Mouse (Mus musculus) heart, embryonic 14.5 days (tissue): ENCODE measurements around the gene Olfr520. TPM values are rescaled to one million over a fixed set of nuclear protein-coding genes. Genes with fewer than 3 reads are reported as not detected.
"Not testable (repeated sequence)": the region's sequence is repeated elsewhere in the genome, so short reads cannot be mapped to it uniquely, and the experiment has no call there.

ENCODE experiments used
- ATAC-seq: fragments of 200-750 bp; cut with Nextera tagmentation; 2 replicates; pipeline ENCODE4 v1.8.0; 2017; ENCODE audit warnings: low read depth, moderate TSS enrichment; ENCODE audit not compliant: insufficient number of reproducible peaks, insufficient read depth, low FRiP score
- H3K27ac ChIP-seq, 2 experiments: fragments of 200-500 bp in 1 of 2; fragments of 300-500 bp in 1 of 2; sonication (generic) in 1 of 2; replicated peaks in 1 of 2; 2 replicates each; pipeline ENCODE4 v1.5.1; 2012 to 2014; ENCODE audit warnings: low read depth in 2 of 2, low read length in 2 of 2, control low read depth in 1 of 2, mild to moderate bottlenecking in 1 of 2, mixed read lengths in 1 of 2; ENCODE audit not compliant: control insufficient read depth in 1 of 2, insufficient read depth in 1 of 2
- H3K27me3 ChIP-seq: fragments of 300-500 bp; sonication (generic); 2 replicates; pipeline ENCODE4 v1.6.1; 2014; ENCODE audit warnings: mild to moderate bottlenecking, low read length, control low read depth; ENCODE audit not compliant: control insufficient read depth, insufficient read depth
- H3K36me3 ChIP-seq: fragments of 300-500 bp; sonication (generic); 2 replicates; pipeline ENCODE4 v1.6.1; 2014; ENCODE audit warnings: mild to moderate bottlenecking, control low read depth, low read length, mixed read lengths; ENCODE audit not compliant: control insufficient read depth, insufficient read depth
- H3K4me1 ChIP-seq, 2 experiments: fragments of 200-500 bp in 1 of 2; fragments of 300-500 bp in 1 of 2; sonication (generic) in 1 of 2; 2 replicates each; pipeline ENCODE4 v1.6.1; 2012 to 2014; ENCODE audit warnings: low read length in 2 of 2, control low read depth in 1 of 2, mixed read lengths in 1 of 2; ENCODE audit not compliant: control insufficient read depth in 2 of 2, insufficient read depth in 2 of 2
- H3K4me2 ChIP-seq: fragments of 300-500 bp; sonication (generic); 2 replicates; pipeline ENCODE4 v1.6.1; 2014; ENCODE audit warnings: mild to moderate bottlenecking, low read length
- H3K4me3 ChIP-seq, 2 experiments: fragments of 200-500 bp in 1 of 2; fragments of 300-500 bp in 1 of 2; sonication (generic) in 1 of 2; 2 replicates each; pipeline ENCODE4 v1.5.1; 2012 to 2014; ENCODE audit warnings: low read length in 2 of 2, mild to moderate bottlenecking in 2 of 2, control low read depth in 1 of 2, low read depth in 1 of 2, moderate library complexity in 1 of 2; ENCODE audit not compliant: control insufficient read depth in 1 of 2, insufficient read depth in 1 of 2
- H3K9ac ChIP-seq: fragments of 300-500 bp; sonication (generic); 2 replicates; pipeline ENCODE4 v1.6.1; 2014; ENCODE audit warnings: mild to moderate bottlenecking, low read length
- H3K9me3 ChIP-seq: fragments of 300-500 bp; sonication (generic); 2 replicates; pipeline ENCODE4 v1.6.1; 2016; ENCODE audit warnings: low read length, control low read depth; ENCODE audit not compliant: control insufficient read depth
- WGBS: fragments of 180-500 bp; shearing (Covaris S2); extraction: QIAGEN DNeasy Blood & Tissue Kit; methylation state at CpG from one replicate; pipeline ENCODE4 v1.1.7; 2014; 5-methylcytosine and 5-hydroxymethylcytosine counted together
- polyA plus RNA-seq: library from polyadenylated mRNA; unstranded; fragments of >200 nt; fragmentation: Nextera tagmentation; extraction: Ambion mirVana; gene quantifications from 2 replicates; pipeline ENCODE4 v1.2.1, GENCODE M21; 2014

The Olfr520 gene
- polyA plus RNA-seq, 1 experiment from 2014 or later = not detected

- no peak within 1 kb of the TSS for H3K9ac ChIP-seq
- H3K27ac ChIP-seq = no peak within 1 kb of the TSS
- H3K27me3 ChIP-seq = peaks cover 20% of the 10 kb centered on the region; the same call in 1 of the 2 replicates
- no peak for ATAC-seq
- H3K36me3 ChIP-seq = no peaks in the 10 kb centered on the region
- WGBS = 64% methylated on average over 8 of the region's 8 CpGs
- H3K9me3 ChIP-seq = no peaks in the 10 kb centered on the region
- H3K4me3 ChIP-seq = no peak within 1 kb of the TSS
- H3K4me2 ChIP-seq = no peak within 1 kb of the TSS
- peaks cover 4 to 5% of the 10 kb centered on the region in 2 experiments; a peak in 2 of 4 replicates for H3K4me1 ChIP-seq
These were observed 18.9 kb upstream of the Olfr520 start, which contains the start of gene Slco2b1 for GRCm38 (mm10) chr7:99711166-99711565. Gene Slco2b1, minus strand, starts transcription at chr7:99711340.

- H3K27ac ChIP-seq = no peak overlapping the region
- H3K36me3 ChIP-seq = no peaks in the 10 kb centered on the region
- WGBS = 84% methylated on average over 4 of the region's 4 CpGs
- peaks cover 20% of the 10 kb centered on the region; the same call in 1 of the 2 replicates for H3K27me3 ChIP-seq
- peaks cover 0 to 2% of the 10 kb centered on the region in 2 experiments; a peak in 1 of 4 replicates for H3K4me1 ChIP-seq
- no peak for ATAC-seq
- no peak overlapping the region for H3K9ac ChIP-seq
- no peaks in the 10 kb centered on the region for H3K9me3 ChIP-seq
- H3K4me2 ChIP-seq = no peak overlapping the region
- H3K4me3 ChIP-seq = no peak overlapping the region
These were observed 17.6 kb upstream of the Olfr520 start for GRCm38 (mm10) chr7:99712431-99712830.

GRCm38 (mm10) chr7:99716536-99716935 is 13.5 kb upstream of the Olfr520 start:
- H3K9ac ChIP-seq = no peak overlapping the region
- H3K9me3 ChIP-seq = no peaks in the 10 kb centered on the region
- H3K4me1 ChIP-seq = no peaks in the 10 kb centered on the region
- no peaks in the 10 kb centered on the region for H3K27me3 ChIP-seq
- no peaks in the 10 kb centered on the region for H3K36me3 ChIP-seq
- no peak for ATAC-seq
- no peak overlapping the region for H3K4me3 ChIP-seq
- no peak overlapping the region for H3K4me2 ChIP-seq
- WGBS = 77% methylated on average over 2 of the region's 2 CpGs
- no peak overlapping the region for H3K27ac ChIP-seq

- no peak overlapping the region for H3K4me2 ChIP-seq
- H3K4me3 ChIP-seq = no peak overlapping the region
- WGBS = 61% methylated on average over 2 of the region's 2 CpGs
- H3K9ac ChIP-seq = no peak overlapping the region
- H3K27ac ChIP-seq = no peak overlapping the region
- H3K4me1 ChIP-seq = peaks cover 0 to 5% of the 10 kb centered on the region in 2 experiments; a peak in 2 of 4 replicates
- no peak for ATAC-seq
- no peaks in the 10 kb centered on the region for H3K27me3 ChIP-seq
- no peaks in the 10 kb centered on the region for H3K9me3 ChIP-seq
- no peaks in the 10 kb centered on the region for H3K36me3 ChIP-seq
These were observed 4.5 kb downstream of the Olfr520 start for GRCm38 (mm10) chr7:99734612-99735011.

- H3K4me1 ChIP-seq, H3K27me3 ChIP-seq, H3K9ac ChIP-seq, H3K27ac ChIP-seq, H3K9me3 ChIP-seq, H3K4me2 ChIP-seq, H3K36me3 ChIP-seq, H3K4me3 ChIP-seq, ATAC-seq: not testable (repeated sequence)
- WGBS = 92% methylated on average over 9 of the region's 9 CpGs
These were observed 5.4 kb downstream of the Olfr520 start for GRCm38 (mm10) chr7:99735491-99735890.

- peaks cover 0 to 5% of the 10 kb centered on the region in 2 experiments; a peak in 1 of 4 replicates for H3K4me1 ChIP-seq
- no peak overlapping the region for H3K4me2 ChIP-seq
- H3K4me3 ChIP-seq = no peak overlapping the region
- no peak overlapping the region for H3K9ac ChIP-seq
- H3K27ac ChIP-seq = no peak overlapping the region
- 58% methylated on average over 9 of the region's 9 CpGs for WGBS
- ATAC-seq = no peak
- no peaks in the 10 kb centered on the region for H3K27me3 ChIP-seq
- no peaks in the 10 kb centered on the region for H3K36me3 ChIP-seq
- H3K9me3 ChIP-seq = no peaks in the 10 kb centered on the region
These were observed 9.2 kb downstream of the Olfr520 start for GRCm38 (mm10) chr7:99739276-99739675.

GRCm38 (mm10) chr7:99763207-99763606 is 33.1 kb downstream of the Olfr520 start, which contains the start of gene Olfr521:
Gene Olfr521, plus strand, starts transcription at chr7:99763507.
- Histone ChIP-seq H3K9me3 (peaks cover 18% of the 10 kb centered on the region), H3K4me2 (no peak within 1 kb of the TSS), H3K27ac (no peak within 1 kb of the TSS), H3K36me3 (no peaks in the 10 kb centered on the region), H3K27me3 (no peaks in the 10 kb centered on the region), H3K9ac (no peak within 1 kb of the TSS), H3K4me3 (no peak within 1 kb of the TSS), H3K4me1 (no peaks in the 10 kb centered on the region)
- ATAC-seq = no peak
- WGBS = 92% methylated on average over 2 of the region's 2 CpGs

- Histone ChIP-seq H3K36me3 (no peaks in the 10 kb centered on the region), H3K4me1 (no peaks in the 10 kb centered on the region), H3K9ac (no peak overlapping the region), H3K9me3 (no peaks in the 10 kb centered on the region), H3K4me3 (no peak overlapping the region), H3K4me2 (no peak overlapping the region), H3K27ac (no peak overlapping the region), H3K27me3 (no peaks in the 10 kb centered on the region)
- no peak for ATAC-seq
- 65% methylated on average over 5 of the region's 5 CpGs for WGBS
These were observed 51.3 kb downstream of the Olfr520 start for GRCm38 (mm10) chr7:99781385-99781784.
